Mouse (Mus musculus): ENCODE measurements around the gene Prkcb. TPM values are rescaled to one million over a fixed set of nuclear protein-coding genes. Genes with fewer than 3 reads are reported as not detected.
A peak's percentile ranks its signal among the peaks of the same experiment; 100 is the strongest.

Gene Prkcb
- polyA plus RNA-seq, 1 experiment from 2014 or later: 119 TPM

DNA sequence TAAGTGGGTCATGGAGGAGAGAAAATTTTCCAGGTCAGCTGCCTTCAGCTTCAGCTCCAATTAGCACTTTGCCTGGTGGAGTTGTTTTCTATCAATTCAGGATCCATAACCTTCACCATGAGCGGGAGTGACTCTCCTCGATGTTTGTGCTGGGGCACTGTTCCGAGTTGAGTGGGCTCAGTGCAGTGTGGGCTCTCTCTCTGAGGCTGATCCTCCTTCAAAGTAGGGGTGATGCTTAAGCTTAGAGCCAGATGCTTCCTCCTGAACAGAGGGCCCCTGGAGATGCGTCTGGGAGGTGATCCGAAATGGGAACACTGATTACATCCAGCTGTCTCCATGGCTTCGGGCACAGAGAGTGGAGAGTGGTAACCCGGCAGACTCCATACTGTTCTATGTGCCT lies 308.8 kb downstream of the Prkcb start:
- Histone ChIP-seq H3K9me3 (no peaks in the 10 kb centered on the region), H3K4me3 (no peak overlapping the region), H3K27ac (replicated peaks) (no peak overlapping the region), H3K4me1 (replicated peaks) (peaks cover 8% of the 10 kb centered on the region; the same call in 1 of the 2 replicates), H3K36me3 (no peaks in the 10 kb centered on the region), H3K4me2 (no peak overlapping the region), H3K9ac (no peak overlapping the region), H3K27me3 (no peaks in the 10 kb centered on the region)
- ATAC-seq (ENCODE audit: low FRiP score, low read depth): no peak; the same call in 1 of the 2 replicates
- 69% methylated on average over 7 of the region's 7 CpGs for WGBS

DNA sequence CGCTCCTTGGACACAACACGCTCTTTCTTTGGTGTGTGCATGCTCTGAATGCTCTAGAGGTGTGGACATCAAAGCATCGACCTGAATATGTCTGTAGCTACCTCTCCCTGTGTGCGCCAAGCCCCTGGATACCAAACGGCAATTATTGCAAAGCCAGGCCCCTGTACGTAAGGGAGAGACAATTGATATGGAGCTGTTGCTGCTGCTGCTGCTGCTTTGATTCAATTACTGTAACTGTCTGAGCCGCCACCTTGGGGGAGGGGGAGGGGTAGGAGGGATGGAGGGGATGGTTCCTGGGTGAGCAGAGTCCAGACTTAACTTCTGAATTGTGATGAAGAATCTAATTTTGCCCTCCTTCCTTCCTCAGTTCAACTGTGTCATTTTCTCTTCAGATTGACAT lies 312.3 kb downstream of the Prkcb start:
- no peaks in the 10 kb centered on the region for H3K36me3 ChIP-seq
- 55% methylated on average over 7 of the region's 7 CpGs for WGBS
- no peak overlapping the region for H3K4me3 ChIP-seq
- no peak overlapping the region for H3K9ac ChIP-seq
- H3K4me1 ChIP-seq (replicated peaks): peaks cover 8% of the 10 kb centered on the region; the same call in 1 of the 2 replicates
- no peaks in the 10 kb centered on the region for H3K27me3 ChIP-seq
- H3K27ac ChIP-seq (replicated peaks): 0 out of 2 replicates have a peak overlapping the region, but pooled peaks have one; percentile 23
- H3K9me3 ChIP-seq: no peaks in the 10 kb centered on the region
- no peak overlapping the region for H3K4me2 ChIP-seq
- no peak for ATAC-seq (ENCODE audit: low FRiP score, low read depth)

DNA sequence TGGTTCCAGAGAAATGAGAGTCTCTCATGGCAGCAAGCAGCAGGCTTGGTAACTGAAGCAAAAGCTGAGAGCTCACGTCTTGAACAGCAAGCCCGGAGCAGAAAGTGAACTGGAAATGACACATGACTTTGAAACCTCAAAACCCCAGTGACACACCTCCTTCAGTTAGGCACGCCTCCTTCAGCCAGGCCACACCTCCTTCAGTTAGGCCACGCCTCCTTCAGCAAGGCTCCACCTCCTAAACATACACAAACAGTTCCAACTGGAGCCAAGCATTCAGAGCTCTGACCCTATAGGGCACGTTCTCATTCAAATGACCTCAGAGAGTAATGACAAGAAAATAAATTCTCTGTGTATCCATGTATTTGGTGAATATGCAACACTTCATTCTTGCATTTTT lies 316.5 kb downstream of the Prkcb start:
- no peak overlapping the region for H3K4me2 ChIP-seq
- H3K36me3 ChIP-seq: no peaks in the 10 kb centered on the region
- H3K27me3 ChIP-seq: no peaks in the 10 kb centered on the region
- H3K9ac ChIP-seq: no peak overlapping the region
- no peaks in the 10 kb centered on the region for H3K9me3 ChIP-seq
- peaks cover 8% of the 10 kb centered on the region; the same call in 1 of the 2 replicates for H3K4me1 ChIP-seq (replicated peaks)
- H3K27ac ChIP-seq (replicated peaks): no peak overlapping the region
- ATAC-seq (ENCODE audit: low FRiP score, low read depth): no peak
- 85% methylated on average over 5 of the region's 5 CpGs for whole genome bisulfite sequencing
- no peak overlapping the region for H3K4me3 ChIP-seq

DNA sequence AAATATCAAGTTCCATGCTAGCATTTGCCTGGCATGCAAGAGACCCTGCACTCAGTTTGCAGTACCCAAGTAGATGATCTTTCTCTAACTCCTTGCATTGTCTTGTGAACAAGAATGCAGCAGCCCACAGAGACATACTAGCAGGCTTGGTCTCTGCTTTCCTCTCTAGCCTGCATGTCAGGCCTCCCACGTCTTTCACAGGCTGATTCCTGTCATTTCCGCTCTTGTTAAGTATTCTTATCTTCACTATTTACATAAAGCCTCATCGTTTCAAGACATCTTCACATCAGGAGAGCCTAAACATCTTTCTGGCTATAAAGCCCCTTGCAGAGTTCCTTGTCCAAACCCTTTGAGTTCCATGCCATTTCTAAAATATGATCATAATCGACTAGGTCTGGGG lies 320.9 kb downstream of the Prkcb start:
- no peak overlapping the region for H3K4me2 ChIP-seq

DNA sequence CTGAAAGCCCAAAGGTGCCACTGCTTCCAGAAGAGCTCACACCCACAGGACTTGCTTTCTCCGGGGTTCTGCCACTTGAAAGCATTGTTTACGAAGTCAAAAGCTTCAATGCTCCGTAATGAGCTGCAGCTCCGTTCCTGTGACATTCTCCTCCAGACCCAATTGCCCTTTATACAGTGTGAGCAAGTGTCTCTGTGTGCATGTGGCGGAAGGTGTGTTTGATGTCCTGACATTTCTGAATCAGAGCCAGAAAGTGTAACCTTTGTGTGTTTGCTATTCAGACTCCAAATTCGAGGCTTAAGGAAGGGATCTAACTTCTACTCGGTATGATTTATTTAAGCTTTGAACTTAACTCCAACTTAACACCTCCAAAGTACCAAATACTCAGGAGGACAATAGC lies 321.6 kb downstream of the Prkcb start:
- Histone ChIP-seq H3K9me3 (no peaks in the 10 kb centered on the region), H3K4me3 (no peak overlapping the region), H3K4me2 (no peak overlapping the region), H3K9ac (no peak overlapping the region), H3K27me3 (no peaks in the 10 kb centered on the region), H3K27ac (replicated peaks) (no peak overlapping the region), H3K4me1 (replicated peaks) (no peaks in the 10 kb centered on the region), H3K36me3 (no peaks in the 10 kb centered on the region)
- WGBS: 77% methylated on average over 7 of the region's 7 CpGs
- ATAC-seq (ENCODE audit: low FRiP score, low read depth): no peak

More for the DNA sequence above, 320.9 kb downstream of the Prkcb start:
- H3K4me1 ChIP-seq (replicated peaks): no peaks in the 10 kb centered on the region
- 81% methylated on average over 4 of the region's 4 CpGs for WGBS
- H3K4me3 ChIP-seq: no peak overlapping the region
- no peak overlapping the region for H3K27ac ChIP-seq (replicated peaks)
- no peak overlapping the region for H3K9ac ChIP-seq
- H3K36me3 ChIP-seq: no peaks in the 10 kb centered on the region
- no peaks in the 10 kb centered on the region for H3K27me3 ChIP-seq
- no peaks in the 10 kb centered on the region for H3K9me3 ChIP-seq
- ATAC-seq (ENCODE audit: low FRiP score, low read depth): no peak

DNA sequence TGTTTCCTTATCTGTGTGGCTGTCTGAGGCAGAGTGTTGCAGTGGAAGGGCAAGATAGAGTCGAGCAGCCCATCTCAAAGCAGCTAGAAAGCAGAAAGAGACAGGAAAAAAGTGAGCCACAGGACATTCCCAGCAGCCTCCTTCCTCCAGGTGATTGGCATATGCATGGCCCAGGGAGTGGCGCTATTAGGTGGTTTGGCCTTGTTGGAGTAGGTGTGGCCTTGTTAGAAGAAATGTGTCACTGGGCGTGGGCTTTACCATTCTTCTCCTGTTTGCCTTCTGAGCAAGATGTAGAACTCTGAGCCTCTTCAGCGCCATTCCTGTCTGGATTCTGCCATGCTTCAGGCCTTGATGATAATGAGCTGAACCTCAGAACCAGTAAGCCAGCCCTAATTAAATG lies 325.3 kb downstream of the Prkcb start:
- no peak overlapping the region for H3K9ac ChIP-seq
- WGBS: 90% methylated on average over 4 of the region's 4 CpGs

DNA sequence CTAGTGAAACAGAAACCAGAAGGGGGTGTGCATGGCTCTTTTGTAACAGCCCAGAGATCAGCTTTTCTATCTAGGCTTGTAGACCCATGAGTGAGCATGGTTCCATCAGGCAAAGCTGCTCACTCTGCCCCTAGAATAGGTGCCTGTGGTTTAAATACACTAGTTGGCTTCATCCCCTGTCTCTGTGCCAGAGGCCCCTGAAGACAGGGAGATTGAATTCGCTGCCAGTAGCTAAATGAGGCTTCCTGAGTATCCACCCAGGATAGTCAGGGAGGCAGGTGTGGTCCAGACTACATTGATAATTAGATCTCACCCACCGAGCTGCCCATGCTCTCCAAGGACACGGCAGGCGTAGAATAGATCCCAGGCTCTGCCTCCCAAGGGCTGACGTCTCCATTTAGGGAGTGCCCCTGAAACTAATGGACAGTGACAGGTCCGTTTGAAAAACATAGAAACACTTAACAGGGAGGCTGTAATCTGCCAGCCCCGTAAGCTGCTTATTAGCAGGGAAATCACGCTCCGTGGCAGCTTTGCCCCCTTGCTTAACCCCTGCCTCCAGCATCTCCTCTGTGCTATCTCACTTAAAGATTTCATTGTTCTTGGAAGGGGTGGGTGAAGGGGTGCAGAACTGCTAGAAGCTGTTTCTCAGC lies 333.7 kb downstream of the Prkcb start:
- H3K27me3 ChIP-seq: no peaks in the 10 kb centered on the region
- peaks cover 17% of the 10 kb centered on the region for H3K4me1 ChIP-seq (replicated peaks)
- 18% methylated on average over 9 of the region's 9 CpGs for WGBS
- H3K36me3 ChIP-seq: no peaks in the 10 kb centered on the region
- H3K4me2 ChIP-seq: no peak overlapping the region
- ATAC-seq (ENCODE audit: low FRiP score, low read depth): peak; percentile 77
- no peak overlapping the region for H3K4me3 ChIP-seq
- no peaks in the 10 kb centered on the region for H3K9me3 ChIP-seq
- H3K9ac ChIP-seq: no peak overlapping the region
- H3K27ac ChIP-seq (replicated peaks): peak overlapping the region; percentile 57

More for the DNA sequence above, 325.3 kb downstream of the Prkcb start:
- no peak overlapping the region for H3K4me2 ChIP-seq
- H3K4me1 ChIP-seq (replicated peaks): no peaks in the 10 kb centered on the region
- no peaks in the 10 kb centered on the region for H3K27me3 ChIP-seq
- ATAC-seq (ENCODE audit: low FRiP score, low read depth): no peak
- H3K4me3 ChIP-seq: no peak overlapping the region
- H3K27ac ChIP-seq (replicated peaks): no peak overlapping the region
- no peaks in the 10 kb centered on the region for H3K36me3 ChIP-seq
- no peaks in the 10 kb centered on the region for H3K9me3 ChIP-seq

DNA sequence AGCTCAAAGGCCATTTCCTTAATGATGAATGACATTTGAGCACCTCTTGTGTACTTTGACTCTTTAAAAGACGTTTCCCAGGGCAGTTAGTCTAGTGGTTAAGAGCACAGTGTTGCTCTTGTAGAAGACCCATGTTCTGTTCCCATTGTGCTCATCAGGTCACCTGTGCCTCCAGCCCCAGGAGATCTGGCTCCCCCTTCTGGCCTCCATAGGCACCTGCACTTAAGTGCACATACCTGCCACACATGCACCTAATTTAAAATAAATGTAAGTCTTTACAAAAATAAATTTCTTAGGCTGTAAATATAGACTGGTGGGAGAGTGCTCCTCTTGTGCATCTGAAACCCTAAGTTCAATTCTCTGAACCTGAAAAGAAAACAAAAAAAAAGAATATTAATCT lies 335.2 kb downstream of the Prkcb start:
- Histone ChIP-seq H3K36me3 (no peaks in the 10 kb centered on the region), H3K4me1 (replicated peaks) (peaks cover 17% of the 10 kb centered on the region), H3K27me3 (no peaks in the 10 kb centered on the region), H3K27ac (replicated peaks) (no peak overlapping the region), H3K4me3 (no peak overlapping the region), H3K9ac (no peak overlapping the region), H3K9me3 (no peaks in the 10 kb centered on the region), H3K4me2 (no peak overlapping the region)
- no peak for ATAC-seq (ENCODE audit: low FRiP score, low read depth)
- 72% methylated on average over 1 of the region's 1 CpGs for WGBS

DNA sequence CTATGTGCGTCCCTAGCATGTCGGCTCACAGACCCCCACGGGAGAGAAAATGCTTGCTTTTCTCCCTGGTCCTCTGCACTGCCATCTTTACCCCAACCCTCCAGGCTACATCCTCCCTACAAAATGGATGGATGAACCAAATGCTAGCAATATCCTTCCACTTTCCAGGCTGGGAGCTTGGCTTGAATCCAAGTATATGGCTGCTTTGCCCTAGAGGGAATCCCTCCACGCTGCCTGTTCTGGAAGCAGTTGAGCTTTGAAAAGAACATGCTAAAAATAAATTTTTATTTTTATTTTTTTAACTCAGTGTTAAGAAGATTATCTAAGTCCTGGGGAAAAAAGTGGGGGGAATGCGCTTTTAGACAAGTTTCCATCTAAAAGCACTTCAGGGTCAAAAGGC lies 339.5 kb downstream of the Prkcb start:
- Histone ChIP-seq H3K9ac (no peak overlapping the region), H3K27me3 (no peaks in the 10 kb centered on the region), H3K36me3 (no peaks in the 10 kb centered on the region), H3K4me2 (no peak overlapping the region), H3K4me1 (replicated peaks) (peaks cover 3% of the 10 kb centered on the region; the same call in 1 of the 2 replicates), H3K27ac (replicated peaks) (no peak overlapping the region), H3K4me3 (no peak overlapping the region), H3K9me3 (no peaks in the 10 kb centered on the region)
- ATAC-seq (ENCODE audit: low FRiP score, low read depth): no peak
- WGBS: 82% methylated on average over 5 of the region's 5 CpGs

DNA sequence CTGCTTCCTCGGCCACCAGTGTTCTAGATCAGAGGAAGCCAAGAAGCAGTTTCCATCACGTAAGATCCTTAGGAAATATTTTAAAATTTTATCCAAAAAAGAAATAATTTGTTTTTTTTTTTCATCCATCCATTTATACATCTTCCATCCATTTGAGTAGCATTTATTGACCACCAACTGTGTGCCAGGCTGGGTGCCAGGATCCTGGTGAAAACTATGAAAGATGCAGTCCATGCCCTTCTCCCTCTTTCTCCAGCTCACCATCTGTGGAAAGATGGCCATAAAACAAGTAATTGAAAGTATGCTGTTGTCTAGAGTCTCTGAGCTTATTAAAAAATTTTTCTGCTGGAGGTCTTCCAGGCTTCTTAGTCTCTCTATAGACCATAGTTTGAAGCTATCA lies 341.8 kb downstream of the Prkcb start:
- no peak overlapping the region for H3K4me2 ChIP-seq
- WGBS: 83% methylated on average over 2 of the region's 2 CpGs
- H3K4me3 ChIP-seq: no peak overlapping the region
- no peaks in the 10 kb centered on the region for H3K9me3 ChIP-seq
- H3K27me3 ChIP-seq: no peaks in the 10 kb centered on the region
- H3K4me1 ChIP-seq (replicated peaks): no peaks in the 10 kb centered on the region
- H3K9ac ChIP-seq: no peak overlapping the region
- ATAC-seq (ENCODE audit: low FRiP score, low read depth): no peak
- no peak overlapping the region for H3K27ac ChIP-seq (replicated peaks)
- no peaks in the 10 kb centered on the region for H3K36me3 ChIP-seq

DNA sequence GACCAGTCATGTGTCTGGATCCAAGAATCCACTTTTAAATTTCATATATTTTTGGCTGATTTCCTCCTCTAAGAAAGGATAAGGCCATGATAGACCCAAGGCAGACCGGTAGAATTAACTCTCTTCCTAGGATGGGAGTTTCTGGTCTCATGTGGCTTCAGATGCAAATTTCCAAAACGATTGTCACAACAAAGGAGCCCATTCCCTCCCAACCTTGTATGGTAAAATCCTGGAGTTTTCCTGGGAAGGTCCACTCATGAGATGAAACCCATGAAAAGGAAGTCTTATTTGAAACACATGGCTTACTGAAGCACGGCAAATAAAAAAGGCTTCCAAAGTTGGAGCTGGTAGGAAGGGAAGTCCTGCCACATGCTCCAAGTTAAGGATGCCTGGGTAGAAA lies 342.6 kb downstream of the Prkcb start:
- Histone ChIP-seq H3K27ac (replicated peaks) (no peak overlapping the region), H3K9me3 (no peaks in the 10 kb centered on the region), H3K36me3 (no peaks in the 10 kb centered on the region), H3K27me3 (no peaks in the 10 kb centered on the region), H3K4me3 (no peak overlapping the region), H3K9ac (no peak overlapping the region), H3K4me2 (no peak overlapping the region), H3K4me1 (replicated peaks) (no peaks in the 10 kb centered on the region)
- 68% methylated on average over 3 of the region's 3 CpGs for WGBS
- ATAC-seq (ENCODE audit: low FRiP score, low read depth): no peak

DNA sequence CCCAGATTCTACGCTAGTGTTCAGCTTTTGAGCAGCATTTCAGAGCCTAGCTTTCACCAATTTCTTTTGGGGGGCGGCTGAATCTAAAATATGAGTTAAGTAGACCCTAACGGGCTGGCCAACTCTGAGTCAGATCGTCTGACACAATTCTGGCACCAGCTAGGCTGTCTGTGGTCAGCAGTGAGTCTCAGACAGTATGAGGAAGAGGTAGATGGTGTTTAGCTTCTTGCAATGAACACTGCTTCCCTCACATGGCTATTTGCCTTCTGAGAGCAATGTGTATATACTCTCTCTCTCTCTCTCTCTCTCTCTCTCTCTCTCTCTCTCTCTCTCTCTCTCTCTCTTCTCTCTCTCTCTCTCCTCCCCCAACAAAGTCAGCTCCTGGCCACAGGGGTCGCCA lies 344.4 kb downstream of the Prkcb start:
- ATAC-seq (ENCODE audit: low FRiP score, low read depth): no peak
- WGBS: 85% methylated on average over 5 of the region's 5 CpGs
- H3K9me3 ChIP-seq: no peaks in the 10 kb centered on the region
- H3K9ac ChIP-seq: no peak overlapping the region
- H3K27me3 ChIP-seq: no peaks in the 10 kb centered on the region
- H3K27ac ChIP-seq (replicated peaks): no peak overlapping the region
- no peak overlapping the region for H3K4me3 ChIP-seq
- no peaks in the 10 kb centered on the region for H3K36me3 ChIP-seq
- H3K4me2 ChIP-seq: no peak overlapping the region
- H3K4me1 ChIP-seq (replicated peaks): no peaks in the 10 kb centered on the region

DNA sequence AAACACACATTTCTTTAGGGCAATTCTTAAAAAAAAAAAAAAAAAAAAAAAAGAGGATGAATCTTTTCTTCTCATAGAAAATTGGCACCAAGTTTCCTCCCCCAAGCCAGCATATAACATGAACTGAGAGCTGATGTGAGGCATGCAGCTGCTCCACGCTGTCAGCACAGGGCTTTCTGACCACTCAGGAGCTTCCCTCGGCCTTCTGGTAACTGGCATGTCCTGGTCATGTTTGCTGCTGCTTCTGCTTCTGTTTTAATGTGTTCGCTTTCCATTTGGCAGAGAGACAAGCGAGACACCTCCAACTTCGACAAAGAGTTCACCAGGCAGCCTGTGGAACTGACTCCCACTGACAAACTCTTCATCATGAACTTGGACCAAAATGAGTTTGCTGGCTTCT lies 344.9 kb downstream of the Prkcb start:
- WGBS: 89% methylated on average over 5 of the region's 5 CpGs

More for the DNA sequence above, 344.9 kb downstream of the Prkcb start:
- Histone ChIP-seq H3K4me3 (no peak overlapping the region), H3K36me3 (no peaks in the 10 kb centered on the region), H3K9ac (no peak overlapping the region), H3K27ac (replicated peaks) (no peak overlapping the region), H3K9me3 (no peaks in the 10 kb centered on the region), H3K4me2 (no peak overlapping the region), H3K4me1 (replicated peaks) (no peaks in the 10 kb centered on the region), H3K27me3 (no peaks in the 10 kb centered on the region)
- ATAC-seq (ENCODE audit: low FRiP score, low read depth): no peak
